Mouse (Mus musculus) MEL-GATA-1-ER (cell line): ENCODE results near the gene Clec16a.

Experiments used
- DNase-seq: peaks from one replicate; pipeline ENCODE4 v3.0.0-alpha.2; 2012; ENCODE audit warnings: low read depth; ENCODE audit errors: extremely low read depth

The Clec16a gene

DNA sequence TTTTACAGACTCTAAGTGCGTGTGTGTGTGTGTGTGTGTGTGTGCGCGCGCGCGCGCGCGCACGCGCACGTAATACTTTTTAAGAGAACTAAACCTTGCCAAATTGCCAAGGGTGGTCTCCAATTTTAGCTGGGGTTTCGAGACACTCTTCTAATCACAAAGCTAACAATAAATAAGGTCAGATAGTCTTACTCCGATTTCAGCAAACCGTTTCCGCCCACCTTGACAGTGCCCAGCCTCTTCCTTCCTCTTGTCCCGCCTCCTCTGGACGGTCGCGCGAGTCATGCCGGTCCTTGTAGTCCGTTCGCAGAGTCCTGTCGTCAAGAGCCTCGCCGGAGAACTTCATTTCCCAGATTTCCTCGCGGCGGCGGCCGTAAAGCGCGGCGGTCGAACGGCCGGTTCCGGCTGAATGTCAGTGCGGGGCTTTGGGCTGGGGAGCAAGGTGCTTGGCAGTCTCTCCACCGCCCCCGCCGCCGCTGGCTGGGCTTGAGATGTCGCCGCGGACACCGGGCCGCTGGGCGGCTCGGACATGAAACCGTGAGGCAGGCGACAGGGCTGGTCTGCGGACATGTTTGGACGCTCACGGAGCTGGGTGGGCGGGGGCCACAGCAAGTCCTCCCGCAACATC lies at the start of gene Clec16a:
Gene Clec16a (plus strand): TSS at position 345 of the 628 bp plus-strand sequence.
- peak; percentile 92 for DNase-seq

GRCm38 (mm10) chr16:10495824-10496298 lies 49.3 kb upstream of the Clec16a start:
- no peak for DNase-seq

DNA sequence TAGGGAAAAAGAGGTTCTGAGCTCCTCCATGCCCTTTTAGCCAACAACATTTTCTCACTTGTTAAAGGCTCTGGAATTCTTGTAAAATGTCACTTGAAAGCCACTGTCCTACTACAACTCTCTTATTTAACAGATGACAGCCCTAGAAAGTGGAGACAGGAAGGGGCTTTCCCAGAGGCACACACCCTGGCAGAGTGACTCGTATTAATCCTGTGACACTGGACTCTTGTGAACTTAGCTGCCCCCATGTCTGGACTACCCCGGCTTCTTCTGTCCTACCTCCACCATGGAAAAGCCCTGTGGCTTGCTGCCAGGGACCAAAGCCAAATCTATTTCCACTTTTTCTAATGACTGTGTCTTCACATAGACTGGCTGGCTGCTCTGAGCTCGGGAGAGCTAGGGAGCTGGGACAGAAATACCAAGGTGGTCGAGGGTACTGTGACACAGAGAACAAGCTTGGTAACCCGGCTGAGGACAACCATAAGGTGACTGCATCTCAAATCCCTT lies 47.0 kb upstream of the Clec16a start:
- no peak for DNase-seq

DNA sequence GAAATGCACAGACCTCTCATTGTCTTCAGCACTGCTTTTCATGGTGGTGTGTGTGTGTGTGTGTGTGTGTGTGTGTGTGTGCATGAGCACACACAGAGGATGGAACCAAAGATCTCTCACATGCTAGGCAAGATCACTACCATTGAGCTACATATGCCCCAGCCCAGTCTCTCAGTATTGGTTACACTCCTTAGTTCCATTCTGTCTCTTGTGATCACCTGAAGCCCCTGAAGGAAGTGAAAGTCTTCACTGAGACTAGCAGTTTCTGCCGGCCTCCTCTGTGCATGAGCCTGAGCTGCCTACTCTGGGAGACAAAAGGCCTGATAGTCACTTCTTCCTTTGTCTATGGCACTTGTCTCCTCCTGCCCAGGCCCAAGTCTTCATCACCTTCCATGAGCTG lies 46.0 kb upstream of the Clec16a start:
- no peak for DNase-seq

- no peak for DNase-seq
These were observed 43.3 kb upstream of the Clec16a start for GRCm38 (mm10) chr16:10501865-10502264.

GRCm38 (mm10) chr16:10503058-10503457 lies 42.1 kb upstream of the Clec16a start:
- no peak for DNase-seq

GRCm38 (mm10) chr16:10507445-10507844 lies 37.7 kb upstream of the Clec16a start:
- no peak for DNase-seq

DNA sequence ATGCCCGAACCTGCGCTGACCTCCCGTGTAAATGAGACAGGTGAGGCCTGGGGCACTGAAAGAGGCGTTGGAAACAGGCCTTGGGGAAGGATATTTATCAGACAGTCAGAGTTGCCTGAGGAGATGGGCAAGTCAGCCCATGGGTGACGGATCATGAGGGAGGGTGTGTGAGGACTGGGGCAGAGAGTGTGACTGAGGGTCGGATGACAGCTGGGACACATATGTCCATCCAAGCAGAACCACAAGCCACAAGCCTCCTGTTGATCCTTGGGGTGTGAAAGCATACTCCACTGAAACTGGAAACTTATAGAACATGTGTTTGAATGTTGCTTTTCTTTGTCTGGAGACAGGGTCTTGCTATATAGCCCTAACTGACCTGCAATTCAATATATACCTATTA lies 36.4 kb upstream of the Clec16a start:
- DNase-seq = no peak

DNA sequence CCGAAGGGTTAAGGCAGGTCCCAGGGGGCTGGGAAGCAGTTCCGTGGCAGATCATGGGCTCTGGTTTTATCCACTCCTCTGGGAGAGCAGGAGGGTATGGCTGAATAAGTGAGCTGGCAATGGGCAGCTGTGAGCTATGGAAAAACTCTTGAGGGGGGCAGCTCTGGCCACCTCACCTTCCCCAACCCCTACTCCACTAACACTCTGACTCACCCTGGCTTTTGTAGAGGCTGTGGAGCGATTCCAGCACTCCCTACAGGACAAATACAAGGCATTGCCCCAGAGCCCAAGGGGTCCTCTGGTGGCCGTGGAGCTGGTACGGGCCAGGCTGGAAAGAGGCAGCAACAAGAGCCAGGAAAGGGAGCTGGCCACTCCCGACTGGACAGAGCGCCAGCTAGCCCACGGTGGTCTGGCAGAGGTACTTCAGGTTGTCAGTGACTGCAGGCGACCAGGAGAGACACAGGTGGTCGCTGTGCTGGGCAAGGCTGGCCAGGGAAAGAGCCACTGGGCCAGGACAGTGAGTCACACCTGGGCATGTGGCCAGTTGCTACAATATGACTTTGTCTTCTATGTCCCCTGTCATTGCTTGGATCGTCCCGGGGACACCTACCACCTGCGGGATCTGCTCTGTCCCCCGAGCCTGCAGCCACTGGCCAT lies 34.5 kb upstream of the Clec16a start:
- no peak for DNase-seq

GRCm38 (mm10) chr16:10511134-10511520 lies 34.0 kb upstream of the Clec16a start:
- no peak for DNase-seq

GRCm38 (mm10) chr16:10515953-10516572 lies 29.1 kb upstream of the Clec16a start:
- DNase-seq = no peak

GRCm38 (mm10) chr16:10518030-10518429 lies 27.1 kb upstream of the Clec16a start:
- no peak for DNase-seq

DNA sequence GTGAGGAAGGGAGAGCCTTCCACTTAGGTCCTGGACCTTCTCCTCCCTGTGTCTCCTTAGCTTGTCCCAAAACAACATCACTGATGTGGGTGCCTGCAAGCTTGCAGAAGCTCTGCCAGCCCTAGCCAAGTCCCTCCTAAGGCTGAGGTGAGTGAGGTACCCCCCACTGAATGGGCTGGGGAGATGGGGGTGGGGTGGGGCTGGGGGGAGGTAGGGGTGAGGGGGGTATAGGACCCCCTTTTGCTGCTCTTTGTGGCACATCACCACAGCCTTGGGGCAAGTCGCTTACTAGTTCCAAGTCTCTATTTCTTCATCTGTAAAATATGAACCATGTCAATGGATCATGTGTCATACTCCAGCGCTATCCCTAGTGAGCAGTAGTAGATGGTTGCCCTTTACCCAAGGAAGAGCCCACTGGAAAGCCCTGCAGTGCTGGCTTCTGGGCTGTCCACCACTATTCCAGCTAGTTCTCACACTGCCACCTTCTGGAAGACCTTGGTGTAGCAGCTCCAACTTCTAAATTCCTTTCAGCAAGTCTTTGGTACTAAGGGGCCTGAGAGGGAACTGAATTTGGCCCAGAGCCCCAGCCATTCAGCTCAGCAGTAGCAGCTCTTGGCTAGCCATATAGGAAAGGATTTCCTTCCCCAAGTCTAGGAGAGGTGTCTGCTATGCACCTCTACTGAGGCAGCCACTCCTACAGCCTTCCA lies 24.1 kb upstream of the Clec16a start:
- no peak for DNase-seq

DNA sequence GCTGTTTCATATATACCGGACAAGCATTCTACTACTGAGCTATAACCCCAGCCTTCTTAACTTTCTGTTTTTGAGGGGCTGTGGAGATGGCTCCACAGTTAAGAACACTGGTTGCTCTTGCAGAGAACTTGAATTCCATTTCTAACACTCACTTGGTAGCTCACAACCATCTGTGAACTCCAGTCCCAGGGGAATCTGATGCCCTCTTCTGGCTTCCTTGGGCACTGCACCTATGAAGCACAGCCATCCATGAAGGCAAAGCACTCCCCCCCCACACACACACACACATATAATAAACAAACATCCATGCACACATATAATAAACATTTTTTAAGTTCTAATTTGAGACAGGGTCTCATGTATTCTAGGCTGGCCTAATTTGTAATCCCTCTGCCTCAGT lies 22.3 kb upstream of the Clec16a start:
- no peak for DNase-seq

DNA sequence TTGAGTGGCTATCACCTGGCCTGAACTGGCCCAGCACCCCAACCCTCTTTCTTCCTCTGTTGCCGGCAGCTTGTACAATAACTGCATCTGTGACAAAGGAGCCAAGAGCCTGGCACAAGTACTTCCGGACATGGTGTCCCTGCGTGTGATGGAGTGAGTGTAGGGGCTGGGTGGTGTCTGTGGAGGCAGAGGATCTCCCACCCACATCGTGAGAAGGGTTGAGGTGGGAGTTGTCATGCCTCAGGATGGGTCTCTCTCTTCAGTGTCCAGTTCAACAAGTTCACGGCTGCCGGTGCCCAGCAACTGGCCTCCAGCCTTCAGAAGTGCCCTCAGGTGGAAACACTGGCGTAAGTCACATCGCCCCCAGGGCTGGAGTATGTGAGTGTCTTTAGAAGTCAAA lies 21.5 kb upstream of the Clec16a start:
- DNase-seq = no peak

DNA sequence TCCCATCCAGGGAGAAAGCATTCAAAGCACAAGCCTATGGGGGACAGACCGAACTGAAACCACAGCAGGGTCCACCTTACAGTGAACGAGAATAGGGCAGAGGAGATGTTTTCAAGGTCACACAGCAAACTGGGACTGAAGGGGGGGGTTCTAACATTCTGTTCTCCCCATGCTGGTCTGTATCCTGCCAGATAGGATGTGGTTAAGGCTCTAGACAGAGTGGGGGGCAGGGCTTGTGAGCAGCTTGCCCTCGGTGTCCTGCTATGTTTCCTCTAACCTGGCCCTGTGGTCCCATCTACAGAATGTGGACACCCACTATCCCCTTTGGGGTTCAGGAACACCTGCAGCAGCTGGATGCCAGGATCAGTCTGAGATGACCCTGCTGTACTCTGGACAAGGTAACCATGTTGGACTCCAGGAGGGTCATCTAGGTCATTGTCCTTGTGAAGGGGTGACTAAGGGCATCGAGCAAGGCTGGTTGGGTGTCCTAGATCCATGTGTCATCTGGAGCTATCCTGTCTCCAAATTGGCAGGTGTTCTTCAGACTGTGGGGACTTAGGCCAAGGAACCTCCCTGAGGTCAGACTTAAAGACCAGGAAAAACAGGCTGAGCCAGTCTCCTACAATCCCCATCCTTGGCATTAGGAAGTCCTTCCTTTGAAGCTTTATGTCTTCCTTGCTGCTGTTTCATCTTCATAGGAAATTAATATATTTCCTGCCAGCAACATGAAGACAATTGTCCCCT lies 20.1 kb upstream of the Clec16a start:
- no peak for DNase-seq

DNA sequence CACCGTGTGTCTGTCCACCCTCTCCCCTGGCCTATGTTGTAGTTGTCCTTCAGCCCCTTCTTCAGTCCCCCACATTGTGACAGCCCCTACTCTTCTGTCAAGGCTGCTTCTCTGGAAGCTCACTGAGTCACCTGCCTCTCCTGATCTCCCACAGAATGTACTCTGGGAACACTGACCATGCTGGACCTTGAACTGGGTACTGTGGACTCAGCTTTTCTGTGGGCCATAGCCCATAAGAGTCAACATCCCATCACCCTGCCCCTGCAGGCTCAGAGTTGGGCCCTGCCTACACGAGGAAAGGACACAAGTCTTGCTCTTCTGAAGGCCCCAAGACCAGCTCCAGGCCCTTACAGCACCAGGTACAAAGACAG lies 19.5 kb upstream of the Clec16a start:
- no peak for DNase-seq

DNA sequence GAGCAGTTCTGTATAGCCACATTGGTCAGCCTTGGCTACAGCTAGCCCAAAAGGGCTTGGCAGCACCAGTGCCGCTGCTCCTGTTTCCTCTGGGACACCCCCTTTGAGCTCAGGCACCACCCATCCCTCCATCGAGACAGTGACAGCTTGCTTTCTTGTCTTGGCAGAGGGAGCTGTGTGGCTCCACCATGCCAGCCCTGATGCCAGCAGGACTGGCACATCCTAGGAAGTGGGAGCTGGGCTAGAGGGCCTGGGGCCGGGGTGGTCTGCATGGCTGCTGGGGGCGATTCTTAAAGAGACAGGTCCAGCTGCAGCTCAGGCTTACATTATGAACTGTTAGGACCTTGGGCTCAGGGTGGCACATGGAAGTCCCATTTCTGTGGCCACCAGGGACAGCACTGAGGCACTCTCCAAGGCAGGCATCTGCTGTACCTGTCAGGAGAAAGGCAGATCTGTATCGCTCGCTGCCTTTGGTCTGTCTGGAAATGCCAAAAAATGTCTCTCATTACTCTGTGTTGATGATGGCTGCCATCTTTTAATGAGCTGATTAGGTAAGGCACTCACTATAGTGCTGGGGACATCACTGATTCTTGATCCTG lies 18.0 kb upstream of the Clec16a start:
- DNase-seq = no peak

GRCm38 (mm10) chr16:10528382-10528781 lies 16.8 kb upstream of the Clec16a start:
- no peak for DNase-seq

GRCm38 (mm10) chr16:10530179-10530578 lies 15.0 kb upstream of the Clec16a start:
- no peak for DNase-seq

- DNase-seq = no peak
These were observed 11.4 kb upstream of the Clec16a start for GRCm38 (mm10) chr16:10533781-10534180.
